Mouse (Mus musculus) liver, adult (tissue): ENCODE measurements around the gene Smyd3.

Source experiments
- GATA4 ChIP-seq: IDR thresholded peaks from 2 replicates; pipeline ENCODE4 v1.6.1; 2014; ENCODE audit warnings: mild to moderate bottlenecking, low read length; ENCODE audit not compliant: insufficient replicate concordance

Gene Smyd3

DNA sequence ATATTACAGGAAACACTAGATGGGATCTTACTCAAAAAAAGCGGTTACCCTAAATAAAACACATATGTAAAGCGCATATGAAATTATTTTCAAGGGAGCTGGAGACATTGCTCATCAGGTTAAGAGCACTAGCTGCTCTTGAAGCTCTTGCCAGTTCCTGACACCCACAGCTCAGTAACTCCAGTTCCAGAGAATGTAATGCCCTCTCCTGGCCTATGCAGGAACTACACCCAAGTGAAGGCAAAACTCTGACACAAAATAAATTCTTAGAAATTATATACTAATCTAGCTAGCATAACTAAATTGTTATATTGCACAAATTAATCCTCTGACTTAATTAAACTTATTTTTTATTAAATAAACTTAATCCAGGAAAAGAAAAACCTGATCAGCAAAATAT lies 66.6 kb downstream of the Smyd3 start:
- TF ChIP-seq GATA4 = no peak

DNA sequence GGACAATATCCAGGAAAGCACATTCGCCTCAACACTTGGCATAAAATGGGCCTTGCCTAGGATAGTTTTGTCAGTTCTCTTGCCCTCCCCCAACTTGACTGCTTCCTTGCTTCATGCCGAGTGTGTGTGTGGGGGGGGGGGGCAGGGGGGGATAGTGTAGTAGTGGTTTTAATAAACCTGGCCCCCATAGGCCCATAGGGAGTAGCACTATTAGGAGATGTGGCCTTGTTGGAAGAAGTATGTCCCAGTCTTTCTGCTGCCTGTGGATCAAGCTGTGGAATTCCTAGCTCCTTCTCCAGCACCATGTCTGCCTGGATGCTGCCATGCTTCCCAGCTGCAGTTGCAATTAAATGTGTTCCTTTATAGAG lies 71.0 kb downstream of the Smyd3 start:
- TF ChIP-seq GATA4 = no peak

DNA sequence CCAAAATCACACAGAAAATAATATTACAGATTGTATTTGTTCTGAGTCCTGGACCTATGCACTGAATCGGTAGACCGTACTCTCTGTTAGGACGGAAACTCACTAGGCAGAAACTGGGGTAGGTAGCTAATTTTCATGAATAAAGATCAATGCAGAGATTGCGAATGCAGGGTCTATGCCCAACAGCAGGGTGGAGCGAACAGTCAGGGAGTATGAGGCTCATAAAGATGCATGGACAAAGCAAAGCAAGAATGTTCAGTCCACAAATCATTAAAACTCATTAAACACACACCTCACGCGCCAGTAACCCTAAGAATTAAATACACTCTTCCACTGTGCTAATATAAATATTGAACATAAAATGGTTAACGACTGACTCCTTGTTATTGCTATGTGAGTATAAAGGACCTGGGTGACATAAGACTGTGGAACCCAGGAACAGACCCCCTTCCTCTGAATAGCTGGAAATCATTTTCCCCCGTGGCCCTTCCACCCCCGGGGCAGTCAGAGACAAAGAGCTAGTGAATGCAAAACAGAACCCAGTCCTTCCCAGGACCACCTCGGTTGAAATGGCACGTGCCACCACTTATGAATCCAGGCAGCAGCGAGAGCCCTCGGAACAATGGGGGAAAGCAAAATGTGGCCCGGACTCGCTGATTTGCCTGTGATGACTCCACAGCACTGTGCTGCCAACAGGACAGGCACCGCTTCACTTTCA lies 71.6 kb downstream of the Smyd3 start:
- TF ChIP-seq GATA4 = no peak

DNA sequence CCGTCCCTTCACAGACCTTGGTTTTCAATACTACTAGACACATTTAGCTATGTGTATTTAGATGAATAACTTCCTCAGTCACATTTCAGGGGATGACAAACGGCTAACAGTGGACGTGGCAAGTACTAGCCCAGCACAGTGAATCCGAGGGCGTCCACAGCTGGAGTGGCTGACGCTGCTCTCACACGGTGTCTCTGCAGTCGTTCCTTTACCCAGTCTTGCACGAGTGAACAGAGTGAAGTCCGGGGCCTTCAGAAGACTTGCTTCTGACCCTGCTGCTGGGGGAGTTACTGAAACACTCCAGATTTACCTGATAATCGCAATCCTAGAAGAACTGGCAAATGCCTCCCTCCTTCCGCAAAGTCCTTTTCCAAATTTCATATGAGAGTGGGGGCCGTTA lies 74.0 kb downstream of the Smyd3 start:
- no peak for TF ChIP-seq GATA4

DNA sequence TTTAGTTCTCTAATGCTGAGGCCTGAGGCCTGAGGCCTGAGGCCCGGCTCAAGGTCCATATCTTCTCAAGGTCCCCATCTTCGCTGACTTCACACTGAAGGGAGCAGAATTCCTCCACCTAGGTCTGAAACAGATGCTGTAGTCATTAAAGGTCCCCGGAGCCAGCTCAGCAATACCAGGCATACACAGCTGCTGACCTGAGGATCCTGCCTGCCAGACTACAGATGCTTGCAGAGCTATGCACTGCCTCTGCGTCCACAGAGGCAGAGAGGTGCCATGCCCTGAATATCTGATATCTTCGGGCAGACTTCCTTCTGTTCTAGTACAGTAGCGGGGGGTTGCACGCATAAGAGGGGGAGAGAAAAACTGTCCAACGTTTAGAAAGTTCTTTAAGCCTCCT lies 74.4 kb downstream of the Smyd3 start:
- no peak for TF ChIP-seq GATA4

DNA sequence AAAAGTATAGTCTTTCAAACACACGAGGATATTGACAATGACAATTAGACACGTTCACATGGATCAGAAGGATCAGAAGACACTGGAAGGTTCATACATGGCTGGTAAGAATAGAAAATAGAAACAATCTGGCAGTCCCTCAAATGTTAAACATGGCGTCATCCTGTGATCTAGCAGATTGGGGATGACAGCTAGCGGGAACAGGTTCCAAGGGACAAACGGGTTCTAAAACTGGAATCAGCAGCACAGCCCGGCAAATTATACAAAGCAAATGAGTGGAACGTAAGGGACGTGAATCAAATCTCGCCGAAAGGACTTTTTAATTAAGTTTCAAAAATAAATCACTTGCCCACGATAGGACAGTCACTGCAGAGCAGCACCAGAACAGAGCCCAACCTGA lies 81.2 kb downstream of the Smyd3 start:
- TF ChIP-seq GATA4 = no peak

DNA sequence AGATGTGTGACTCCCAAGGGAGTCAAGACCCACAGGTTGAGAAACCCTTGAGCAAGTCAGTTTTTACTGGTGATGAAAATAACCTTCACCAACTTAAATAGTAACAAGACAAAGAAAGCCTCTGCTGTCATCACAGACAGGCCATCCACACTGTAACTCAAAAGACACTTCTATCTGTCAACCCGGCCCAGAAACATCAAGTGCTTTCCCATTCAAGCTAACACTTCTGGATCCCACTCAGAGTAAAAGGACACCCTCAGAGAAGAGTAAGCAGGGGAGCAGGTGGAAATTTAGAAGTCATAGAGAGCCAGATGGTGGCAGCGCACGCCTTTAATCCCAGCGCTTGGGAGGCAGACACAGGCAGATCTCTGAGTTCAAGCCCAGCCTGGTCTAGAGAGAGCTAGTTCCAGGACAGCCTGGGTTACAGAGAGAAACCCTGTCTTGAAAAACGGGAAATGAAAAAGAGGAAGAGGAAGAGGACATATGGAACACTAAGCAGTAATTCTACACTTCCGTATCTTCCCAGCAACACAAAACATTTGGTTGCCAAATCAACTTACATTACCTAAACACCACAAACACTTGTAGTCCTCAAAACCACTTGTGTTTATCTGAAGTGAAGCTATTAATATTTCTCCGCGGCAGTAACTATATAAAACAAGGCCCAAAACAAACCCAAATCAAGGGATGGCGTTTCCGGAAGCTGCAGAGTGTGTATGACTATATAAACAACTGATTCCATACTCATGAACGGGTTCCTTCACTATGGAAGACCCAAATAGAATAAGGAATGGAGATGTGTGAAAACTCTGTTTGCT lies 83.2 kb downstream of the Smyd3 start:
- TF ChIP-seq GATA4 = no peak

DNA sequence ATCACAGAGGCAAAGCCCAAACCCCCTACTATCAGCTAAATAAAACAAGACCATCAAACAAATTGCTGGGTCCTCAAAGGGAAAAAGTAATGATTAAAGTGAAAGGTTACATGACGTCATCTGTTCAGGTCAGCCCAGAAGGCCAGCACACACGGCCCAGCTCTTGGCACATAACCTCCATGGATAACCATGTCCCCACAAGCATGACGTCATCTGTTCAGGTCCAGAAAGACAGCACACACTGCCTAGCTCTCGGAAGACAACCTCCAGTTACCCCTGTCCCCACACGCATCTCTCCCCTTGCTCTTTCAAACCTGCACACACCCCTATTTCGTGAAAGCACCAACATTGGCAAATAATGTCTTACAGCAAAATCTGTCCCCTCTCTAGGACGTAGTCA lies 84.0 kb downstream of the Smyd3 start:
- no peak for TF ChIP-seq GATA4

DNA sequence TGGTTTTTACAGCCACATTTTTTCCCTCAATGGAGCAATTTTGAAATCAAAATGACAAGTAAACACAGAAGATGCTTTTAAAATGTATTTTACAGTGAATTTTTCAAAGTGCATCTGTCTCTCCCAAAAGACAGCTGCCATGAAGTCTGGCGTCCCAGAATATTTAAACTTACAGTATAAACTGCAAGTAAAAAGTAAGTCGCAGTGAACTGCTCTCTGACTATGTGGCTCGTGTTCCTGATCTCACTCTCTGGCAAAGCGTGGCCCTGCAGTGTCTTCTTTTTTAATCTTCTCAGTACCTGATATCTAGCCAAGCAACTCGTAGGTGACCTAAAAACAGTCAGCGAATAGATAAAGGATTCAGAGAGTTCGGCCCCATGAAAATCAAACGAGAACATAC lies 84.5 kb downstream of the Smyd3 start:
- TF ChIP-seq GATA4 = no peak

DNA sequence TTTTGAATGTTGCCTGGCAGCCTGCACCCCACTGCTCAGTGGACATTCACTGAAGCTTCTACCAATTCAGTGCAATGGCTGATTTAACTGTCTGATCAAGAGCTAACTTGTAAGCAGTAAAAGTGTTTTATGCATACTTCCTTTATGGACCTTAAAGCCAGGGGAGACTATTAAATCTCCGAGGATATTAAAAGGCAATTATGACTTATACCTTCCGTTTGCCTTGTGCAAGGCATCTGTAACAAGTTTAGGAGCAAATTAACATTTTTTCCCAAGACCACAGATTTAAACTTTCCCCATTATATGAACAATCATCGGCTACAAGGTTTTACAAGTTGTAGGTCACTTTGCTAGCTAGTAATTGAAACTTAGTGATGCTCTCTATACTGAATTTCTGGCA lies 87.8 kb downstream of the Smyd3 start:
- no peak for TF ChIP-seq GATA4

DNA sequence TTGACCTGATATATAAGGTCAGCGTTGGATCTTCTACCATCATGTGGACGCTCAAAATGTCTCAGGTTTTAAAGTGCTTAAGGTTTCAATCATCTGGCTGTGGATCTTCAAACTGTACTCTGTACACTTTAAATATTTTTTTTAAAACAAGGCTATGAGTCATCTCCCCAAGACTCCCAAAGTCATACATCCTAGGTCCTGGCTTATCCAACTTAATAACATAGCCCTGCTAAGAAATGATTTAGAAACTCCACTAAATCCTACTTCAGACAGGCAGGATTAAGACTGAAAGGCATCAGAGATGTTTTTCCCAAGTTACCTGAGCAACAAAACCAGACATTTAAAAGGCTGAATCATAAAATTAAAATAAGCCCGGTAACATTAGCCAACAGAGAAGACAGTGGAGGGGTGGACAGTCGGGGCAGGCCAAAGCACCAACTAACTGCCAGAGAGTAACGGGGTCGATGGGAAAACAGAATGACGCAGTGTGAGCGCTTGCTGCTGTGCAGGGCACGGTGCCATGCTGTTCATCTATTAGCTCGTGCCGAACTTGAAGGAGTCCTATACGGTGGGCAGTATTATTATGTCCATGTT lies 92.9 kb downstream of the Smyd3 start:
- TF ChIP-seq GATA4 = no peak

DNA sequence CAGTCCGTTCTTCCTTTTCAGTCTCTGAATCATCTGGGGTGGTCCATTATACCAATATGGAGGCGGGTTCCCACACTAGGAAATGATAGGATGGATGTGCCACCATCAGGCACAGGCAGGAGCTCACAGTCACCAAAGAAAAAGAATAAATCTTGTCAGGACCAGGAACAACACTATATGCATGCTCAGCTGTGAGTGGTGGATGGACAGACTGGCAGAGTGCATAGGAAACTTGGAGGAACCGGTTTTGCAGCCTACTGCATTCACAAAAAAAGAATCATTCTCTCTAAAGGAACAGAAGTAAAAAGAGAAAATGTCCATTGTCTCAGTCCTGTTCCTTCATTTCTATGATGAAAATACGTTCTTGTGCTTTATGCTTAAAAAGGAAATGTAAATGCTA lies 98.8 kb downstream of the Smyd3 start:
- TF ChIP-seq GATA4 = no peak

DNA sequence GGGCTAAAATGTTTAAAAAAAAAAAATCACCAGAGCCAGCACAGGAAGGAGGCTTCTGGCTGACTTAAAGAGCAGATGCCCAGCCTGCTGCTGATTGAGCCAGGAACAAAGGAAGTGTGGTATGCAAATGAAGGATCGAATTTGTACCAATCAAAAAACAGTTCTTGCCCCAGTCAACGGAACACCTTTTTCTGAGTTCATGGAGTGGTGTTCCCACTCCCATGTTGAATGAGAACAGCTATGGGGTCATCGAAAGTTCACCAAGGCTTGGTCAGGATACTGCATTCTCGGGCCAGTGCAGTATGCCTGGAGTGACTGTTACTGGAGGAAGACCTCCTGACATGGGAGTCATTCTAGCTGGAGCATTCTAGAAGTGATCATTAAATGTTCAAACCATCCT lies 109.8 kb downstream of the Smyd3 start:
- TF ChIP-seq GATA4 = no peak

DNA sequence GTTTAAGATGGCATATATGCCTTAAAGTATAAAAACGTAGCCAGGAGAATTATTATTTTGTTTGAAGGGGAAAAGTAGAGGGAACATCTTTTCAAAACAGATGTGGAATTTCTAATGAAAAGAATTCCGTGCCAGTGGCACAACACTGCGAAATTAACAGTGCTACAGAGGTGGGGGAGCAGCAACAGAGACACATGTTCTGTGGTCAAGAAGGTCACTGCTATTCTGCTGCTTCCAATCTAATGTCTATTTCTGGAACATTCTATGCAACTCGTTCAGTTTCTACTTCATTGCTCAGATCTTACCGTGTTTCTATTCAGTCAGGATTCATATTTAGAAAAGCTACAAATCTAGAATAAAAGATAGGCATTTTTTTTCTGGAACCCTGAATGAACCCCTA lies 117.0 kb downstream of the Smyd3 start:
- no peak for TF ChIP-seq GATA4

DNA sequence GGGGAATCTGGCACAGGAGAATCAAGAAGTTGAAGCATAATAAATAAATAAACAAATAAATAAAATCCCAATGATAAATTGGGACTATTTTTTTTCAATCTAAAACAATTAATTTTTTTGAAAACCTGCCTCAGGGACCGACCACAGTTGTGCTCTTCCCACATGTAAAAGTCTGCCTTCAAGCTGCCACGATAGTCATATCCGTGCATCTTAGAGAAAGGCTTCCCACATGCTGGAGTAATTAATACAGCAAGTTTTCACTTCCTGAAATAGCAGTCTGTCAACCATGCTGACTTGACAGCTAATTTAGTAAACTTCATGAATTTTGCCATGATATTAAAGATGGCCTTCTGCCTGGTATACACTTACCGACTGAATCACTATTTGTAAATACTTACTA lies 119.2 kb downstream of the Smyd3 start:
- TF ChIP-seq GATA4 = no peak

DNA sequence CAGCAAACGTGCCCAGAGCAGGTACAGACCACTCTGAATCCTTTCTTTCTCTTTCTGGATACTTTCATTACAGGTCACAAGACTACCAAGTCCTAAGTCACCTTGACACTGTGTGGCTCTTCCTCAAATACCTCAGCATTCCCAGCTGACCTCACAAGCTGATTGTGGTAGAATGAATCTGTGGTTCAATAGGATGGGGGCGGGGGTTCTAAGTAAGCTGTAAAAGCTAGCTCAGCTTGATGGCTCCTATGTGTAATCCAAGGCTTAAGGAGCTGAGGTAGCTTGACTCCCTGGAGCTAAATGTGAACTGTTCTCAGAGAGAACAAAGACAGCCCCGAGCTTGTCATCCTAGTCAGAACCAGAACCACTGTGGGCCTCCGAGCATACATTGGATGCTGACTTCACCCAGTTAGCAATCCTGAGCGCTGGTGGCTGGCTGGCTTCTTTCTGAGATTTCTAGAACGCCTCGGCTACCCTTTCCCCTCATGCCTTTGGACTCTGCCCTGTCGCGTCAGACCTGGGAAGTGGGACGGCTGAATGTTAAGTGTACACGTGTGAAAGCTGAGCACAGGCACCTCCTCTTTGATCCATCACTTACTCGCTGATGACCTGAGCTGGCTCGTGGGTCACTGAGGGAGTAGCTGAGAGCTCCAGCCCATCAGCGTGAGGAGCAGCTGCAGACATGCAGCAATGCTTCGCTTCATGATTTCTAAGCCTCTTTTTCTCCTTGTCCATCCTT lies 131.4 kb downstream of the Smyd3 start:
- TF ChIP-seq GATA4 = no peak
